Mouse (Mus musculus) gastrocnemius, adult 18-20 months (tissue): ENCODE results near the gene Uqcr10. TPM values are rescaled to one million over a fixed set of nuclear protein-coding genes. Genes with fewer than 3 reads are reported as not detected.
A peak's percentile ranks its signal among the peaks of the same experiment; 100 is the strongest.

Experiments
- DNase-seq: peaks from one replicate; pipeline ENCODE4 v3.0.0; 2021; ENCODE audit warnings: low spot score
- total RNA-seq, 2 experiments: library from RNA; stranded (reverse); gene quantifications; 2 replicates each; pipeline ENCODE4 v1.2.3; 2021

Gene Uqcr10
- total RNA-seq, 2 experiments from 2014 or later = 977 to 1,022 TPM

DNA sequence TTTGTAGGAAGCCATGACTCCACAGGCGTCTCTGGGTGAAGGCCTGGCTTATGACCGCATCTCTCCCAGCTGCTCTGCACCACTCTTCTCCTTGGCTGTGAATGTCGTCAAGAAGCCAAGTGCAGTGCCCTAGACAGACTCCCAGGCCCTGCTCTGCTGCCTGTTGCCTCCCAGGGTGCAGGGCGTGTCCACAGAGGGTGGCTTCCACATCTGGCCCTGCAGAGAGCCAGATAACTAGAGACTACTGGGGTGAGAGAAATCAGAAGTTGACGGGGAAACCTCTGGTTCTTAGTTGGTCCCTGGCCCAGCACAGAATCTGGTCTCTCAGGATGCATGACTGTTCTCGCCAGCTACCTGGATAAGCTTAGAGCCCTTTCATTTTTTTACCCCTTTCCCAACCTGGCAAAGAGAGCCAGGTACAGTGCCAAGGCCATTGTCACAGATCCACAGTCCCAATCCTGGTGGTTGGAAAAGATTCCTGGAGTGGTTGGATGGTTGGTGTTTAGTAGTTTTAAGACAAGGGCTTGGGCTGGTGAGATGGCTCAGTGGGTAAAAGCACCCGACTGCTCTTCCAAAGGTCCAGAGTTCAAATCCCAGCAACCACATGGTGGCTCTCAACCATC lies 26.8 kb downstream of the Uqcr10 start:
- DNase-seq = no peak

DNA sequence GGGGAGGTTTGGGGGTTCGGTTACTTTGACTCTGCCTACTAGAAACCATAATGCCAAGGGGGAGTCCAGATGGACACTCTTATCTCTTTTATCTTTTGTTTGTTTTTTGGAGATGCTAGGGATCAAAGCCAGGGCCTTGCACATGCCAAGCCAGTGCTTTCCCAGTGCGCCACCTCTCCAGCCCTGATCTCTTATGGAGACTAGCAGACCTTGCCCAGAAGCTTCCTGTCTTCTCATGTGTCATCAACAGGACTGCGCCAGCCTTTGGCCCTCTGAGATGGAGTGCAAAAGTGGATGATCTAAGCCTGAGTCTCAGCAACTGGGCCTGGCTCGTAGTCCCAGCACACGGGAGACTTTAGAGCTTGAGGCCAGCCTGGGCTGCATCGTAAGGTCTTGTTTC lies 28.4 kb downstream of the Uqcr10 start:
- DNase-seq = peak; percentile 30

DNA sequence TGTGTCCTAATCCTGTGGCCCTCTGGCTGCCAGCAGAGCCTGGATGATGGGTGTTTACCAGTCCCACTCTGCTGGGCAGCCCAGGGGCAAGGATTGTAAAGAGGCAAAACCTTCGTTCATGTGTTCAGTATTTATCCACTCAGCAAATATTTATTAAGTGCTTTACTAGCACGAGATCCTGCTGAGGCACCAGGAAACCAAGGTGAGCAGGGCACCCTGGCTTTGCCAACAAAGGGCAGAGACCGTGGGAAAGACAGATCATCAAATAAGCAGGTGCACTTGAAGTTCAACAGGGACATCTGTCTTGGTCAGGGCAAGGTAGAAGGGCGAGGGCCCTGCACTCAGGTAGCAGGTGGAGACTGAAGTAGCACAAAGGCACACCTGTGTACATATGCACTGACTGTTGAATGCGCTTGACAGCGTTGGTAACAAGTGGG lies 29.0 kb downstream of the Uqcr10 start:
- DNase-seq = no peak

DNA sequence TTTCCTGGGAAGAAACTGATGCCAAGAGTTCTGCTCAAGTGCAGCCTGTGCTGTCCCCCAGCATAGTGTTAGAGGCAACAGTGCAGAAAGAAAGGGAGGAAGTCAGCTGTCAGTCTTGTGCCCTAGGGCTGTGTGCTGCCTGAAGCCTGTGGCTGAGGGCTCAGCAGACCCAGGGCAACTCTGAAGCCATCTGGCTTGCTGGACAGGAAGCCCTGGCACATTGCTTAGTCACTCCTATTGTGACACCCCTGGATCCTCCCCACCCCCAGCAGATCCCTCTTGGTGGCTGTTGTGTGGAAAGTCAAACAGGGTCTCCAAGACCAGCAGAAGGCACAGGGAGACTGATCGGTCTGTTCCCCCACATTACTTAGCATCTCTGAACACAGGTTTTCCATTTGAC lies 29.5 kb downstream of the Uqcr10 start:
- DNase-seq = no peak

DNA sequence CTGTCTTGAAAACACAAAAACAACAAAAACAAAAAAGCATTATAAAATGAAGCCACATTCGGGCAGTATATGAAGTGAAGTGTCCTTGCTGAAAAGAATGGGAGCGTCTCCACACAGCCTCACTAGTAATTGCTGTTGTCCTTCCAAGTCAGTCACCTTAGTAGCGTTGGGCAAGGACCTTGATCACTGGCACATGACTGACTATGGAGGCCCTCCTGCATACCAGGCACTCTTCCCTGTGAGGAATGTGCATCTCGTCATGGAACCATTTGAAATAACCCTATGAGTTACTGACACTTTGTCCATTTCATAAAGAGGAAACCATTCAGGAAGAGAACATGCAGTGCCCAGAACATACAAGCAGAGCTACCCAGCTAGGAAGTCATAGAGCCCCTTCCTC lies 32.4 kb downstream of the Uqcr10 start:
- DNase-seq = no peak

DNA sequence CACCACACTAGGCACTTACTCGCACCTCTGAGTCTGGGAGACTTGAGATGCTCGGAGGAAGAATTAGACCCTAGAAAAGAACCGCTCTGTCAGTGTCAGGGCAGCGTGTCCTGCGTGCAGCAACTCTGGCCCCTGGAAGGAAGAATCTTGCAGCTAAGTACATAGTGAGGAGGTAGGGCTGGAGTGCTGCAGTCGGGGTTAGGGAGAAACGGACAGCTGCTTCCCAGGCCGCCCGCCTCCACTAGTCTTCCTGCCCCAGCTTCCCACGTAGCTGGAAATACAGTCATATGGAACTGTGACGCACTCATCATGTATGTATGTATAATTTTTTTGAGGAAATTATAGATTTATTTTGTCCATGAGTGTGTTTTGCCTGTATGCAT lies 41.7 kb downstream of the Uqcr10 start:
- no peak for DNase-seq

DNA sequence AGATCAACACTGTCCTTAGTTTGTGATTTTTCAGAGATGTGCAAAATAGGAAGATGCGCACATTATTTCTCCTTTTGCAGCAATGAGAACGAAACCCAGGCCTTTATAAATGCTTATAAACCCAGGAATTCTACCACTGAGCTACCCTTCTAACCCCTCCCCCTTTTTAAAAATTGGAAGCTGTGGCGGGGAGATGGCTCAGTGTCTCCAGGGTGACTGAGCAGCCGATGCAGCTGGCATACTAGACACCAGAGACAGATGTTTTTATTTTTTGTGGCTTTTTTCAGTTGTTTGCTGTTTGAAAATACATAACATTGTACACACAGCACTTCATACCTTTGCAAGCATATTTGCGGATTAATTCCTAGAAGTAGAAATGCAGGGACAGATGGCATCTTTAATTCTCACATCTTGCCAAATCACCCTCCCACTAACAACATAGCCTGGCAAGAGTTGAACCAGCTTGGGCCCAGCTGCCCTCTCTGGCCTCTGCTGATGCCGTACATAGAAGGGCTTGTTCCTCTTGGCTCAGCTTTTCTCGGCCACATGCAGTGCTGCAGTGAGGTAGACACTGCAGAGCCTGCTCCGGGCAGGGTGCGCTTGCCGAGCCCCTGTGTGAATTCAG lies 42.2 kb downstream of the Uqcr10 start:
- DNase-seq = no peak

DNA sequence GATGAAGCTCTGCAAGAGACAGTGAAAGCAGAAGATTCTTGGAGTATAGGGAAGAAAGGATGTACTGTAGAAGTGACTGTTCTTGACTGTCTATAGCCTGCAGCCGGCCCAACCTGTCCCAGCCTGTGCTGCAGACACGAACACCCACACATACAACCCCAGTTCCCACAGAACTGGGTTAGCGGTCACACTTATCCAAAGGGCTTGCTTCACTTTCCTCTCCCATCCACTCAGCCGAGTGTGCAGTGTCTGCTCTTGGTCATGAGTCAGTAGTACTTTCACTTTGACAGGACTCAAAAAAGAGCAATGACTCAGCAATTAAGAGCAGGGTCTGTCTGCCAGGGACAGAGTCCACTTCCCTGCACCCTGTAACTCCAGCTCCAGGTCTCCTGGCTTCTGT lies 42.8 kb downstream of the Uqcr10 start:
- peak; percentile 24 for DNase-seq

DNA sequence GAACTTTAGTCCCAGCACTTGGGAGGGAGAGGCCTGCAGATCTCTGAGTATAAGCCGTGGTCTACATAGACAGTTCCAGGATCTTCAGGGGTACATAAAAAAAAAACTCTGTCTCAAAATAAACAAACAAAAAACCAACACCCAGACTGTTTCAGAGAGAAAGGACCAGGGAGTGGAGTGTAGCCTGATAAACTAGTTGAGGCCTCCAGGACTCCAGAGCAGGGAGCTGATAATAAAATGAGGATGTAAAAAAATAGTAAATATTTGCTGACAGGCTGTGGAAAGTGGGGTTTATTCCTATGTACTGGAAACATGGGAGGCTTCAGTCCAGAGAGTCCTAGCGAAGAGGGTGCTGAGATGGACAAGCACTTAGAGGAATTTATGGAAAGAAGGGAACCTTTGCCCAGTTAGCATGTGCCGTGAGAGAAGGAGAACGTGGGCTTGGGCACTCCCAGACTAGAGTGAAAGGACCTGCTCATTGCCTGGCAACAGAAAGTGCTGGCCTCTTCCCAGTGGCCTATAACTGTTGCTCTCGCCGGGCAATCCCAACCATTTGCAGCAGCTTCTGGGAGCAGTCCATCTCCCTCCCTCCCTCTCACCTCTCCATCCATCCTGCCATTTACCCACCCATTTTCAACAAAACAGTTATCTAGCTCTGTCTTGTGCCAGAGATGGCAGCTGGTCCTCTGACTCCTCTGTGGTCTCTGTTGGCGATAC lies 43.7 kb downstream of the Uqcr10 start:
- DNase-seq = peak; percentile 31

DNA sequence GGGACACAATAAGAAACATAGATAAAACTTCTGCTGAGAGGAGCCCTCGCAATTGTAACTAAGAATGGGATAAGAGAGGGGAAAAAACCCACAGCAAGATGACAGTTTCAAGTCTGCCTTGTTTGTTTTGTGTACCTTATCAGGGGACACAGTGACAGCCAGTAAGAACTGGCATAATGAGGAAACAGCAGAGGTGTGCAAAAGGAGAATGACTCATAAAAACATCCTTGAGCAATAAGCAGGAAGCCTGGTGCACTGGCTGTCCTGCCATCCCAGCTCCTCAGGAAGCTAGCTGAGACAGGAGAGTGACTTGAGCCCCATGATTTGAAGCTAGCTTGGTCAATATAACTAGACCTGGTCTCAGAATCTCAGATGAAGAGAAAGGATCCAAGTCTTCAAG lies 44.3 kb downstream of the Uqcr10 start:
- no peak for DNase-seq

Other genes starting within 250 kb of the Uqcr10 start
- gene Mtmr3, start 109.5 kb downstream of the Uqcr10 start, total RNA-seq = 10 to 100 TPM; 45.1 to 51.2 TPM
- not detected for gene Gm11032, start 84.3 kb downstream of the Uqcr10 start, total RNA-seq
- gene Ascc2, start 66.6 kb downstream of the Uqcr10 start, total RNA-seq = 10 to 100 TPM; 15.7 to 16.5 TPM
- 10 to 100 TPM; 25.5 to 26.6 TPM for gene Zmat5, start 336 bp upstream of the Uqcr10 start, total RNA-seq
- gene Cabp7, start 42.4 kb upstream of the Uqcr10 start, total RNA-seq = under 1 TPM in 1 of 2 experiments, not detected in 1; 0.16 TPM
- gene Nf2, start 145.2 kb upstream of the Uqcr10 start, total RNA-seq = 10 to 100 TPM; 51.1 to 55.6 TPM
- under 1 TPM; 0.57 to 1.00 TPM for gene Nipsnap1, start 169.6 kb upstream of the Uqcr10 start, total RNA-seq
- 10 to 100 TPM; 14.8 to 15.6 TPM for gene Thoc5, start 191.0 kb upstream of the Uqcr10 start, total RNA-seq
- not detected for gene Nefh, start 243.7 kb upstream of the Uqcr10 start, total RNA-seq